ENCODE assay signal across 16 mouse cellular contexts in the genomic region with DNA sequence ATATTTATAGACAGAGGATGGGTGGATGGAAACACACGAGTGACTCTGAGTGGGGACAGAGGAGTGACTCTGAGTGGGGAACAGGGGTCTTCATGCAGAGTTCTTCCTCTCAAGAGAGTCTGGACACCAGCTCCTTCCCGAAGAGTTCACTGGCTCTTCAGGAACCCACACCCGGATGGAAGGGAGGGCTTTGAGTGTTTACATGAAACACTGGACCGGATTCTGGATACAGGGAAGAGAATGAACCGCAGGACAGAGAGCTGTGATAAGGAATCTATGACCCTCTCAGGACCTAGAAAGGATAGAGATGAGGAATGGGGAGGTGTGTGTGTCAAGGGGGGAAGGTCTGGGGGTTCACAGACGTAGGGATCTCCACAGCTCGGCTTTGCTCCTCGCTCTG. TPM values are rescaled to one million over a fixed set of nuclear protein-coding genes. Genes with fewer than 3 reads are reported as not detected.
DNase-seq lines count a peak whose midpoint lies in the region; ATAC-seq and TF ChIP-seq lines count a peak whose summit lies in the region.
"Had no signal": no experiment of that assay in that cellular context is flagged by ENCODE, and none has a peak within 500 bp of the region (broad histone marks: within the 10 kb centered on the region; RNA-seq: fewer than 3 reads in every experiment).

No protein-coding gene starts in this region.

- H3K4me2 ChIP-seq in kidney, postnatal 0 days (ENCODE audit: low read length), result peak overlapping the region; percentile 8
- H3K4me2 ChIP-seq in midbrain, embryonic 11.5 days, result 0 out of 2 replicates have a peak overlapping the region, but pooled peaks have one; percentile 6
- H3K4me2 ChIP-seq in midbrain, embryonic 13.5 days (replicated peaks), result no peak overlapping the region
- H3K4me2 ChIP-seq in limb, embryonic 12.5 days, result peak overlapping the region; percentile 93

- no peaks in the 10 kb centered on the region for H3K9me3 ChIP-seq in heart, embryonic 10.5 days
- no peaks in the 10 kb centered on the region for H3K9me3 ChIP-seq in kidney, postnatal 0 days (replicated peaks; ENCODE audit: low read length)
- H3K9me3 ChIP-seq in midbrain, embryonic 11.5 days (ENCODE audit: control insufficient read depth, low read length), result no peaks in the 10 kb centered on the region
- no peaks in the 10 kb centered on the region for H3K9me3 ChIP-seq in midbrain, embryonic 13.5 days
- no peaks in the 10 kb centered on the region for H3K9me3 ChIP-seq in limb, embryonic 12.5 days
- H3K9me3 ChIP-seq: embryonic facial prominence, embryonic 12.5 days; G1E; limb, embryonic 15.5 days had no signal

- TF ChIP-seq CTCF in kidney, postnatal 0 days (IDR thresholded peaks at IDR 0.05; ENCODE audit: low read depth), result no peak

- no peak overlapping the region for H3K9ac ChIP-seq in kidney, postnatal 0 days (ENCODE audit: low read depth, low read length)
- H3K9ac ChIP-seq in midbrain, embryonic 11.5 days (ENCODE audit: low read length), result no peak overlapping the region
- H3K9ac ChIP-seq in midbrain, embryonic 13.5 days (replicated peaks), result no peak overlapping the region
- H3K9ac ChIP-seq in limb, embryonic 12.5 days (replicated peaks), result no peak overlapping the region
- H3K9ac ChIP-seq: embryonic facial prominence, embryonic 12.5 days; limb, embryonic 15.5 days had no signal

- ATAC-seq in kidney, postnatal 0 days (replicated peaks; ENCODE audit: low FRiP score, low read depth), result no peak
- ATAC-seq in midbrain, embryonic 11.5 days (ENCODE audit: low FRiP score), result no peak
- no peak for ATAC-seq in midbrain, embryonic 13.5 days
- ATAC-seq in limb, embryonic 12.5 days (ENCODE audit: insufficient number of reproducible peaks, insufficient read depth, low FRiP score, low TSS enrichment, low read depth), result no peak
- ATAC-seq: hindbrain, postnatal 0 days had no signal

- WGBS in heart, embryonic 10.5 days, result 31% methylated on average over 8 of the region's 8 CpGs
- WGBS in kidney, postnatal 0 days, result 32% methylated on average over 8 of the region's 8 CpGs
- WGBS in midbrain, embryonic 11.5 days, result 47% methylated on average over 8 of the region's 8 CpGs
- whole genome bisulfite sequencing in midbrain, embryonic 13.5 days, result 49% methylated on average over 8 of the region's 8 CpGs
- WGBS in limb, embryonic 12.5 days, result 43% methylated on average over 8 of the region's 8 CpGs

- H3K4me3 ChIP-seq in heart, embryonic 10.5 days, result peak overlapping the region; percentile 25; the same call in 1 of the 2 replicates
- no peak overlapping the region for H3K4me3 ChIP-seq in kidney, postnatal 0 days (replicated peaks; ENCODE audit: low read depth, low read length)
- H3K4me3 ChIP-seq in midbrain, embryonic 11.5 days (ENCODE audit: low read depth, low read length), result no peak overlapping the region
- H3K4me3 ChIP-seq in midbrain, embryonic 13.5 days (replicated peaks), result no peak overlapping the region
- no peak overlapping the region for H3K4me3 ChIP-seq in limb, embryonic 12.5 days (replicated peaks)

- no peak for DNase-seq in heart, embryonic 10.5 days (ENCODE audit: low spot score)
- DNase-seq in heart, postnatal 4 days, result no peak
- DNase-seq in kidney, postnatal 0 days (ENCODE audit: low spot score), result peak; percentile 65
- DNase-seq in kidney, adult 8-10 months, result no peak
- peak; percentile 88 for DNase-seq in midbrain, embryonic 11.5 days (ENCODE audit: low spot score, missing footprints)
- no peak for DNase-seq in urinary bladder, postnatal 14 days (ENCODE audit: low spot score)
- DNase-seq: adrenal gland, postnatal 10 days; cerebellum, adult 8-10 months; right cerebral cortex, postnatal 4 days had no signal

- peaks cover 64% of the 10 kb centered on the region for H3K4me1 ChIP-seq in heart, embryonic 10.5 days
- peaks cover 32% of the 10 kb centered on the region; the same call in 1 of the 2 replicates for H3K4me1 ChIP-seq in kidney, postnatal 0 days (replicated peaks; ENCODE audit: insufficient read depth, low read length)
- peaks cover 52% of the 10 kb centered on the region for H3K4me1 ChIP-seq in midbrain, embryonic 11.5 days (ENCODE audit: control insufficient read depth, insufficient read depth, low read length)
- peaks cover 58% of the 10 kb centered on the region for H3K4me1 ChIP-seq in midbrain, embryonic 13.5 days (replicated peaks)
- peaks cover 75% of the 10 kb centered on the region for H3K4me1 ChIP-seq in limb, embryonic 12.5 days (replicated peaks)

- H3K27ac ChIP-seq in heart, embryonic 10.5 days, result 0 out of 2 replicates have a peak overlapping the region, but pooled peaks have one; percentile 92
- H3K27ac ChIP-seq in kidney, postnatal 0 days, result no peak overlapping the region
- no peak overlapping the region for H3K27ac ChIP-seq in midbrain, embryonic 11.5 days (ENCODE audit: low read depth, low read length)
- H3K27ac ChIP-seq in midbrain, embryonic 13.5 days, result no peak overlapping the region
- H3K27ac ChIP-seq in limb, embryonic 12.5 days, result peak overlapping the region; percentile 95; the same call in 1 of the 2 replicates
- H3K27ac ChIP-seq: embryonic facial prominence, embryonic 12.5 days; limb, embryonic 15.5 days had no signal

- no peaks in the 10 kb centered on the region for H3K36me3 ChIP-seq in heart, embryonic 10.5 days
- 0 out of 2 replicates have a peak, but pooled peaks cover 3% of the 10 kb centered on the region for H3K36me3 ChIP-seq in kidney, postnatal 0 days (ENCODE audit: insufficient read depth, low read length)
- no peaks in the 10 kb centered on the region for H3K36me3 ChIP-seq in midbrain, embryonic 11.5 days (ENCODE audit: control insufficient read depth, insufficient read depth, low read length)
- peaks cover 6% of the 10 kb centered on the region for H3K36me3 ChIP-seq in midbrain, embryonic 13.5 days
- peaks cover 5% of the 10 kb centered on the region; the same call in 1 of the 2 replicates for H3K36me3 ChIP-seq in limb, embryonic 12.5 days

- H3K27me3 ChIP-seq in heart, embryonic 10.5 days (ENCODE audit: insufficient read depth, poor library complexity, severe bottlenecking), result peaks cover 41% of the 10 kb centered on the region
- no peaks in the 10 kb centered on the region for H3K27me3 ChIP-seq in kidney, postnatal 0 days (ENCODE audit: insufficient read depth, low read length)
- H3K27me3 ChIP-seq in midbrain, embryonic 11.5 days (ENCODE audit: control insufficient read depth, insufficient read depth, low read length), result peaks cover 6% of the 10 kb centered on the region; the same call in 1 of the 2 replicates
- H3K27me3 ChIP-seq in midbrain, embryonic 13.5 days, result peaks cover 26% of the 10 kb centered on the region
- peaks cover 6% of the 10 kb centered on the region; the same call in 1 of the 2 replicates for H3K27me3 ChIP-seq in limb, embryonic 12.5 days

RNA-seq across cellular contexts. Expression of gene Hsd11b2, which starts 1.2 kb away (rescaled TPM):
- polyA plus RNA-seq in heart, embryonic 10.5 days (2016; fragmentation: Nextera tagmentation; extraction: Ambion mirVana), result 14.8 and 37.5 TPM in 2 replicates
- under 1 TPM; 0.43 to 0.52 TPM for total RNA-seq in heart, postnatal 4 days (2021)
- polyA plus RNA-seq in kidney, postnatal 0 days (2015; fragmentation: Nextera tagmentation; extraction: Ambion mirVana), result 42.4 and 44.8 TPM in 2 replicates
- polyA plus RNA-seq in midbrain, embryonic 11.5 days (2014; fragmentation: Nextera tagmentation; extraction: Ambion mirVana), result 19.8 and 24.3 TPM in 2 replicates
- polyA plus RNA-seq in midbrain, embryonic 13.5 days (2015; fragmentation: Nextera tagmentation; extraction: Ambion mirVana), result 11.6 and 16.9 TPM in 2 replicates
- polyA plus RNA-seq in limb, embryonic 12.5 days (2016; fragmentation: Nextera tagmentation; extraction: Ambion mirVana), result 28.2 and 30.6 TPM in 2 replicates
- total RNA-seq: G1E; left cerebral cortex, adult 18-20 months had no signal
- polyA plus RNA-seq: G1E had no signal

RNA-seq across cellular contexts. Expression of gene Zdhhc1, which starts 20.6 kb away (rescaled TPM):
- 16.1 and 21.6 TPM in 2 replicates for polyA plus RNA-seq in heart, embryonic 10.5 days (2016; fragmentation: Nextera tagmentation; extraction: Ambion mirVana)
- 10 to 100 TPM; 14.6 to 15.9 TPM for total RNA-seq in heart, postnatal 4 days (2021)
- polyA plus RNA-seq in kidney, postnatal 0 days (2015; fragmentation: Nextera tagmentation; extraction: Ambion mirVana), result 28.0 and 30.5 TPM in 2 replicates
- polyA plus RNA-seq in midbrain, embryonic 11.5 days (2014; fragmentation: Nextera tagmentation; extraction: Ambion mirVana), result 14.5 and 19.0 TPM in 2 replicates
- polyA plus RNA-seq in midbrain, embryonic 13.5 days (2015; fragmentation: Nextera tagmentation; extraction: Ambion mirVana), result 26.2 and 31.3 TPM in 2 replicates
- 34.8 and 36.9 TPM in 2 replicates for polyA plus RNA-seq in limb, embryonic 12.5 days (2016; fragmentation: Nextera tagmentation; extraction: Ambion mirVana)

RNA-seq across cellular contexts. Expression of gene Tppp3, which starts 46.0 kb away (rescaled TPM):
- polyA plus RNA-seq in heart, embryonic 10.5 days (2016; fragmentation: Nextera tagmentation; extraction: Ambion mirVana), result 25.5 and 28.4 TPM in 2 replicates
- 10 to 100 TPM; 44.4 to 46.1 TPM for total RNA-seq in heart, postnatal 4 days (2021)
- polyA plus RNA-seq in kidney, postnatal 0 days (2015; fragmentation: Nextera tagmentation; extraction: Ambion mirVana), result 15.6 and 19.4 TPM in 2 replicates
- 106 and 107 TPM in 2 replicates for polyA plus RNA-seq in midbrain, embryonic 11.5 days (2014; fragmentation: Nextera tagmentation; extraction: Ambion mirVana)
- polyA plus RNA-seq in midbrain, embryonic 13.5 days (2015; fragmentation: Nextera tagmentation; extraction: Ambion mirVana), result 93.1 and 111 TPM in 2 replicates
- polyA plus RNA-seq in limb, embryonic 12.5 days (2016; fragmentation: Nextera tagmentation; extraction: Ambion mirVana), result 25.3 and 28.9 TPM in 2 replicates
- total RNA-seq: G1E had no signal
- polyA plus RNA-seq: G1E had no signal

RNA-seq across cellular contexts. Expression of gene Atp6v0d1, which starts 48.5 kb away (rescaled TPM):
- polyA plus RNA-seq in heart, embryonic 10.5 days (2016; fragmentation: Nextera tagmentation; extraction: Ambion mirVana), result 69.7 and 70.6 TPM in 2 replicates
- 10 to 100 TPM; 58.2 to 59.5 TPM for total RNA-seq in heart, postnatal 4 days (2021)
- polyA plus RNA-seq in kidney, postnatal 0 days (2015; fragmentation: Nextera tagmentation; extraction: Ambion mirVana), result 112 and 122 TPM in 2 replicates
- 121 and 129 TPM in 2 replicates for polyA plus RNA-seq in midbrain, embryonic 11.5 days (2014; fragmentation: Nextera tagmentation; extraction: Ambion mirVana)
- 177 and 182 TPM in 2 replicates for polyA plus RNA-seq in midbrain, embryonic 13.5 days (2015; fragmentation: Nextera tagmentation; extraction: Ambion mirVana)
- polyA plus RNA-seq in limb, embryonic 12.5 days (2016; fragmentation: Nextera tagmentation; extraction: Ambion mirVana), result 60.5 and 61.5 TPM in 2 replicates

Comparison
In these comparisons a context has a peak if more than half of its experiments do, and no peak if none do; other contexts are left out.
1. DNase-seq: peak in kidney, postnatal 0 days (single experiment) and midbrain, embryonic 11.5 days (single experiment); none in heart, embryonic 10.5 days (single experiment), heart, postnatal 4 days (single experiment), kidney, adult 8-10 months (0 of 2) and urinary bladder, postnatal 14 days (single experiment).
2. H3K27ac ChIP-seq: peak in heart, embryonic 10.5 days (single experiment) and limb, embryonic 12.5 days (single experiment); none in kidney, postnatal 0 days (single experiment), midbrain, embryonic 11.5 days (single experiment) and midbrain, embryonic 13.5 days (single experiment).